Mouse (Mus musculus) frontal cortex, postnatal 25 days (tissue): Measurements from ENCODE around the gene Anxa9.

ENCODE experiments used
- DNase-seq, 2 experiments: peaks; one replicate each; pipeline ENCODE4 v3.0.0; 2022; ENCODE audit warnings: low spot score in 2 of 2

Anxa9 gene

DNA sequence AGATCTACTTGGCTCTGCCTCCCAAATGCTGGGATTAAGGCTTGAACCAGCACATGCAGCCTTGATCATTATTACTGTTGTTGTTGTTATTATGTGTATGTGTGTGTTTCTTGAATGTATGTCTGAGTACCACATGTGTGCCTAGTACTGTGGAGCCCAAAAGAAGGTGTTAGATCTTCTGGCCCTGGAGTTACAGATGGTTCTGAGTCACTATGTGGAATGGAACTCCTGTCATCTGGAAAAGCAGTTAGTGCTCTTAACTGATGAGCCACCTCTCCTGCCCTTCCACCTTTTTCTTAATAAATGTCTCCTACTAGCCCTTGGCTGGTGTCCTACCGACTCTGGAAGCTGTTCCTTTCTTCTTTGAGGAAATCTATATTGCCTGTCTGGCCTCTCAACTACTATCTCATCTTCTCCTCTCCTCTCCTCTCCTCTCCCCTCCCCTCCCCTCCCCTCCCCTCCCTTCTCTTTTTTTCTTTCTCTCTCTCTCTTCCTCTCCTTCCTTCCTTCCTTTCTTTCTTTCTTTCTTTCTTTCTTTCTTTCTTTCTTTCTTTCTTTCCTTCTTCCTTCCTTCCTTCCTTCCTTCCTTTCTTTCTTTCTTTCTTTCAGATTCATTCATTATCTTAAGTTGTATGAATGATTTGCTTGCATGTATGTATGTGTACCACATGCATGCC is 59.2 kb downstream of the Anxa9 start:
- DNase-seq, result no peak

GRCm38 (mm10) chr3:95246465-95247231 is 60.3 kb downstream of the Anxa9 start:
- DNase-seq, result peak in 1 of 2 experiments; percentile 43
